Mouse (Mus musculus) kidney, postnatal 25 days (tissue): ENCODE results near the gene Rbck1.
A peak's percentile ranks its signal among the peaks of the same experiment; 100 is the strongest.

Experiments
- DNase-seq, 2 experiments: peaks; one replicate each; pipeline ENCODE4 v3.0.0; 2021; ENCODE audit warnings: mixed read lengths in 2 of 2

Rbck1 gene

DNA sequence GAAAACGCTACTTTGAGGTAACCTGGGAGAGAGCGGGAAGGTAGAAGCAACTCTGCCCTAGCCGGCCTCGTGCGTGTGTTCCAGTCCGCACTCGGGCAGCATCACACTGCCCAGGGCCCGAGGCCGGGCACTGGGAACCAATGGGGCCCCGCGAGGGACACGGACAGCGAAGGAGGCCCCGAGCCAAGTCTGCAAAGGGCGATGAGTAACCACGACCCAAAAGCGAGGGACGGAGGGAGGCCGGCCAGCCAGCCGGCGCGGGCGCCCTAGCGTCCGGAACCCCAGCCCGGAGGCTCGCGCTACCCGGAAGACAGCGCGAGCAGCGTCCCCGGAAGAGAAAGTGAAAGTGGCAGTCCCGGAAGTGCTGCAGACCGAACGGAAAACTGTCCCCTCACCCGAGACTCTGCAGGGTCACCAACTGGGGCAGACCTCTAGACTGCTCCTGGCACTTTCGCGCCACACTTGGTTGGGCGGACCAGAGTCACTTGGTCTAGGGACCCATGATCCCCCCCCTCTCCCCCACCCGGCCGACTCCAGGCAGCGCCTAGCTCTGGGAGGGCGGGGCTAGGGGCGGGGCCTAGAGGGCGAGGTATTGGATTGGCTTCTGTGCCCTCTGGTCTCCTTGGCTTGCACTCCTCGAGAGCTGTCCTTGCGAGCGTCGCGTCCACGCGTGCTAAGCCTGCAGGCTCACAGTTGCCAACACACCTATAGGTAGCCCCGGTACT is at the start of gene Rbck1:
Gene Rbck1 (minus strand): TSS at position 553 of the 725 bp plus-strand sequence.
- peak; percentile 85 to 94 for DNase-seq

DNA sequence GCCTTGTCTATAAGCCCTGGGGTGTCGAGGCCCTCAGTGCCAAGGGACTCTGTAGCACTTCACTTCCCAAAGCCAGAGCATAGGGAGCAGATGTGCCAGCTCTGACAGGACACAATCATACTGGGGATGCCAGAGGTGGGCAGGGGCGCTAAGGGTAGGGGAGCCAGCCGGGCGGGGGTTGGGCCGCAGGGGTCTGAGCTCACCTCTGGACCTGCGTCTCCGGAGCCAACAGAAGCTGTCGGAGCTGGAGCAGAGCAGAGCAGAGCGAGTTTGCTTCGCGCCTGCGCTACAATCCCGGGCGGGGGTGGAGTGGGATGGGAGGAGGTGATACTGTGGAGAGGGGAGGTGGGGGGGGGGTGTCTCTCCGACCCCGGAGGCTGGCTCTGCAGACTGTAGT is 43.9 kb upstream of the Rbck1 start, which contains the start of gene Nrsn2:
Gene Nrsn2 (minus strand): TSS at position 294 of the 397 bp plus-strand sequence.
- DNase-seq = no peak

DNA sequence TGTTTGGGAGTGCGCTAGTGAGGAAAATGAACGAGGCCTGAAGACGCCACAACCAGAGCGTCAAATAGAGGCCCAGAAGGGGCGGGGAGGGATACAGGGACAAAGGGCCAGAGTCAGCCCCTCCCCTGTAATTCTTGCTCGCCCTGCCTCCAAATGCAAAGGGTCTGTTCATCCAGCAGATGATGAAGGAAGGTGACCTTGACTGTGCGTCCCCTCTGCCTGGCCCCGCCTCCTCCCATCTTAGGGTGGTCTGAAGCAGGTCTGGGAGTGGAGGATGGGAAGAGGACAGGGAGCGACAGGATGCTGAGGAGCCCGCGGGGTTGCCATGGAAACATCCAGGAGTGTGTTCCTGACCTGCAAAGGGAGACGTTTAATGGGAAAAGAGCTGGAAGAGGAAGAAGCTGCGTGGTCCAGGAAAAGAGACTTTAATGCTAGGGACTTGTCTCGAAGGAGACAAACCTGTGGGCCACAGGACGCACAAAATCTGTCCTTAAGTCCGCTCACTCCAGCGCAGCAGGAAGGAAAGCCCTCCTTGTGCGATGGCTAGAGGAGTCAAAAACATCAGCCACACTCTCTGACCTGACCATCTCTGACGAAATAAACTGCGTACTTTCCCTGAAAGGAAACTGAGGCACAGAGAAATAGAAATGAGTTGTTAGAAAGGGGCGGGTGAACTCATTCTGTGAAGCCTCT is 43.3 kb upstream of the Rbck1 start:
- DNase-seq = no peak

DNA sequence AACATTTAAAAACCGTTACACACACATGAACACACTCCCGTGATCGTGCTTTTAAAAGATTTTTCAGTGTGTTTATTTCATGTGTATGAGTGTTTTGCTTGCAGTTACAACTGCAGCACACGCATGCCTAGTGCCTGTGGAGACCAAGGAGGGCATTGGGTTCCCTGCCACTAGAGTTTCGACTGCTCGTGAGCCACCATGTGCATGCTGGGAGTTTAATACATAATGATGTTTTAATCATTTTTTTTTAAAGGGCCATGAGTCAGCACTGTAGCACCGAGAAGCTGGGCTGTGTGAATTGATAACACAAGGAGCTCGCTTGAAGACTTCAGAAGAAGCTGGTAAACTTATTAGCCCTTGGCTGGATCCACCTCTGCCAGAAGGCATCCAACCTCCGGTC is 41.1 kb upstream of the Rbck1 start:
- DNase-seq = no peak

DNA sequence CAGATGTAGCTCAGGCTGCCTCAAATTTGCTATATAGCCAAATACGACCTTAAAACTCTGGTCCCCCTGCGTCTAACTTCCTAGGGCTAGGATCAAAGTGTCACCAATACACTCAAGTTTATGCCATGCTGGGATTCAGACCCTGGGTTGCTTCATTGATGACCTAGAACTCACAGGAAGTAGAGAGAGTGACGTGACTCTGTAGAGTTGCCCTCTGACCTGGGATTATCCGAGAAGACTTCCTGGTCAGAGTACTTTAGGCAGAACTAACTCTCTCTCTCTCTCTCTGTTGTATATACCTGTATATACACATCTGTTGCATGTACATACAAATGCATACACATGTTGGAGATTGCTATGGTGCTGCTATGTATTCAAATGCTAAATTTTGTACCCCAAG is 40.2 kb upstream of the Rbck1 start:
- DNase-seq = no peak

DNA sequence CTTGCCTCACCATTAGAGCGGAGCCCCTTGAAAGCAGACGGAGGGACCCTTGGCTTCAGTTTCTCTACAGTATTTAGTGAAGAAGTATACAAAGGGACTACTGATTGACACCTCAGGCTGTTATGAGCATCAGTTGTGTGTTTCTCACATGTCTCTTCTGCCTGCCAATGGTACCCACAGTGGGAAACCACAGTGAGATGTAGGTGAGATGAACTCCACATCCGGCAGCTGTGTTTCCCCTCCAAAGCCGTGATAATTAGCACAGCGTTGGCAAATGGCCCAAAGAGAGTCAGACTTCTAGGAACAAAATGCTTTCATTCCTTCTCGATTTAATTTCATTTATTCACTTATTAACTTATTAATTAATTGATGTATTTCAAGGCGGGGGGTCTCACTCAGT is 39.7 kb upstream of the Rbck1 start:
- no peak for DNase-seq

DNA sequence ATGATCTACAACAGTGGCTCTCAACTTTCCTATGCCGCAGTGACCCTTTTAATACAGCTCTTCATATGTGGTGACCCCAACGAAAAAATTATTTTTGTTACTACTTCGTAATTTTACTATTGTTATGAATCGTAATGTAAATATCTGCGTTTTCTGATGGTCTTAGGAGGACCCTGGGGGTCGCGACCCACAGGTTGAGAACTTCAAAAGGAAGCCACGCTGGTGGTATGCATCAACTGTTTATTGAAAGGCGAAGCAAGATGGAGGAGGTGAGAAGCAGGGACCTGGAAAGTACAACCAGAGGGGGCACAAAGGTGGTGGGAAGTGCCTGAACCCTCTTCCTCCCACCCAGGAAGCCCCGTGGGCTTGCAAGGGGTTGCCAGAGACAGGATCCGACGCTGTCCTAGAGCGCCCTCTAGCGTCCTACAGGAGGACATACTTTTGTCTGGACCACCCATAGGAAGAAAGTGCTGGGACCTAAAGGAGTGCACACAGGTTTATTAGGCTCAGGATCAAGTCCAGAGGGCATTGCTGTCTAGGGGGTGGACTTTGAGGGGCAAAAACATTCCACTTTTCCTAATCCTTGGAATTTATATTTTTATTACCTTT is 36.2 kb upstream of the Rbck1 start:
- DNase-seq = peak; percentile 57 to 59

DNA sequence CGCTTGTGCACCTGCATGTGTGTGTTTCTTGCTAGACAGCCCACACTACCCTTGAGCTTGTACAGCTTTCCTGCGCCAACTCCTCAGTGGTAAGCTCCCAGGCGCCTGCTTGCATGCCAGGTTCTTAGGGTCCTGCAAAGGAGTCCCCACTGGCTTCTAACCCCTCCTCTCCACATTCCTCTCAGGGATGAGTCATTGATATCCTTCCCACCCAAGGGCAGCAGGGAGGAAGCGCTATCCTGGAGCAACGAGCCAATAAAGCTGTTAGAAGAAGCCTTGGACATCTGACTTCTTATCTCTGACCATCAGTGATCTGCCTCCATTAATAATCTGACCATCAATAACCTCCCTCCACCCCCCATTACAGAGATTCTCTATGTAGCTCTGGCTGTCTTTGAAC is 35.5 kb upstream of the Rbck1 start:
- DNase-seq = no peak

DNA sequence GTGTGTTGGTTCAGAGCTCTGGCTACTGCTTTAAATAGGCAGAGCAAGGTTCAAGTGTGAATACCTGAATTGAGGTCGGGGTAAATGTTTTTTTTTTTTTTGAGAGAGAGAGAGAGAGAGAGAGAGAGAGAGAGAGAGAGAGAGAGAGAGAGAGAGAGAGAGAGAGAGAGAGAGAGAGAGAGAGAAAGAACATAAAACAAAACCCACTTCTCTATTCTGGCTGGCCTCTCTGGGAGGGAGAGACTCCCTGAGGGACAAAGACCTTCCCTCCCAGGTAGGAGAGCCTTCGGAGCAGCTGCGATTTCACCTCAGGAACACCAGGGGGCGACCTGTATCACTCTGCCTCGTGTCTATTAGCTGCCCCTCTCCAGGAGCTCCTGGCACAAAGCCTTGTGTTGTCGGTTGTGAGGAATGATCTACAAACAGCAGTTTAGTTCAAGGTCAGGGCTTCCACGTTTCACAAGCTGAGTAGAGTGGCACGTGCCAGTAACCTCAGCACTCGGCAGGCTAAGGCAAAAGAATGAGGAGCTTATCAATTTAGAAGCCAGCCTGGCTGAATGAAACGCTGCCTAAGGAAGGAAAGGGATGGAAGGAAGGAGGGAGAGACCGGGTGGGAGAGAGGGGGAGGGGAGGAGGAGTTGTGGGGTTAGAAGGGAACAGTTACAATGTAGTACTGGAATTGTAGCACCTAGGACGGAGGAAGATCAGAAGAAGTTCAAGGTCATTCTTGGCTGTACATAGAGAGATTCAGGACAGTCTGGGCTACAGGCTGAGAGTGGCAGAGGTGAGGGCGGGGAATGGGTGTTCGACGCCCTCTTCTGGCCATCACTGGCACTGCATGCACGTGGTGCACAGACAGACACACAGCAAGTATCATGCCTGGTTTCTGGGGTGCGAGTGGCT is 31.0 kb upstream of the Rbck1 start:
- DNase-seq = peak; percentile 90 to 95

DNA sequence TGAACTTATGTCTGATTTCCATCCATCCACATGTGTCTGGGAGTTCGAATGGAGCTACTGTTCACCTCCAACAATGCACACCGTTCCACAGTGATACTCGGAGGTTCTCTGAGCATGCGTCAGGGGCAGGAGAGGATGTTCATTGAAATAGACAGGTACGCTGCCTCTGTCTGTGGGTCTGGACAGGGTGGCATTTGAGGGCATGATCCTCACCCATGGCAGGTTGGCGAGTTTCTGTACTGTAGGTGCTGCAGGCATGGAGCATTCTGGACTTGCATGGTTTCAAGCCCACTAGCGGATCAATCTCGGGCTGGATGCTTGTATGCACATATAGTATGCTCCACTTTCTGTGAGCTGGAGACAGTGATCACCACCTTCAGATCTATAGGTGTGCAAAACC is 28.7 kb upstream of the Rbck1 start:
- DNase-seq = no peak

DNA sequence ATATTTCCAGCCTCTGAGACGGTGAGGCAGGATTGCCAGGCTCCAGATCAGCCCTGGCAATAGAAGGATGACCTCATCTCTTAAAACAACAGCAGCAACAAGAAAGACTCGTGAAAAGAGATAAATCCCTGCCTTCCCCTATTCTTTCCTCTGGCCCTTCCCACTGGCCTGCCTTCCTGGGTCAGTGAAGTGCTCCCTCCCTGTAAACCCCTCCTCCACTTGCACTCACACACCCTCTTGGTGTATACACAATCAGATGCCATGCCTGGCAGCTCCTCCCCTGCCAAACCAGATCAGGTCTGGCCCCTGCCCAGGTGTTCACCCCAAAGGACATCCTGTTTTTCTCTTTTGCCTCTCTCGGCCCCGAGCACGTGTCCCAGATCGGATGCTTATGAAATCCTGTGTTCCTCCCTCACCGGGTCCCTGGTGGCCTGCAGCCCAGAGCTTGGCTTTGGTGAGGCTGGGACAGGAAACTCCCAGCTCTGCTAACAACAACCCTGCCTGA is 27.9 kb upstream of the Rbck1 start:
- DNase-seq = peak; percentile 75 to 92

DNA sequence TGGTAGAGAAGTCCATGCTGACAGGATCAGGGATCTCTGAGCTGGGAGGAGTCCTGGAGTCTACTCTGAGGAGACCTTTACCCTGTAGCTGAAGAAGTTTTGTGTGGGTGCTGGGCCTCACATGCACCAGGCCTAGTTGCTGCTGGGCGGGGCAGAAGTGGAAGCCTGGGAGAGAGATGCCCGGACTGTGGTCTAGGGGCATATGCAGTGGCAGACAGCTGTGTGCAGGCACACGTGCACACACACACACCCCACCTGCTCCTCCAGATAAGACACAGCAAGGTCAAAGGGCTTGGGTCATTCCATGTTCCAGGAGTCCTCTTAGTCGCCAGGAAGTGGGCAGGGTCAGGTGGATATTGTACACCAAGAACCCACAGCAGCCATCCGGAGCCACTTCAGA is 27.2 kb upstream of the Rbck1 start:
- DNase-seq = peak; percentile 55 to 80

DNA sequence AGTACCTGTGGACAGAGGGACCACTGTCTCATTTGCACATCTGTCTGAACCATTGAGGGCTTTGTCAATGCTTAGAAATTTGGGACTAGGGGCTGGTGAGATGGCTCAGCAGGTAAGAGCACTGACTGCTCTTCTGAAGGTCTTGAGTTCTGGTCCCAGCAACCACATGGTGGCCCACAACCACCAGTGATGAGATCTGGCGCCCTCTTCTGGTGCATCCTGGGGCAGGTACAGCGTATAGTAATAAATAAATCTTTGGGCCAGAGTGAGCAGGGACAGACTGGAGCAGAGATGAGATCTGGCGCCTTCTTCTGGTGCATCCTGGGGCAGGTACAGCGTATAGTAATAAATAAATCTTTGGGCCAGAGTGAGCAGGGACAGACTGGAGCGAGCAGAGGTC is 26.5 kb upstream of the Rbck1 start:
- peak in 1 of 2 experiments; percentile 35 for DNase-seq

DNA sequence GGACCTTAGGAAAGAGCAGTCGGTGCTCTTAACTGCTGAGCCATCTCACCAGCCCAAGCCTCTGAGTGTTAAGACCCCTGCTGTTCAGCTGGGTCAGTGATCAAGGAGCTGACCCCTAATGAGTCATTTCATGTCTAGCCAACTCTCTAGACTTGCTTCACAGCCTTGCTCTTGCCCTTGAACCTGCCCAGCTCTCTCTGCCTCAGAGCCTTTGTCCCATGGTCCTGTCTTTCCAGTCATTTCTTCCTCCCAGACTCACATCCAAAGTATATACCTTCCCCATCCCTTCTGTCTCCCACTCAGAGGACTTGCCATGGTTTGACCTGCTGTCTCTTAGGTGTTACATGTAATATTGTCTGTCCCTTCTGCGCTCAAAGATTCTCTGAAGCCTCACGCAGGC is 24.8 kb upstream of the Rbck1 start:
- no peak for DNase-seq

DNA sequence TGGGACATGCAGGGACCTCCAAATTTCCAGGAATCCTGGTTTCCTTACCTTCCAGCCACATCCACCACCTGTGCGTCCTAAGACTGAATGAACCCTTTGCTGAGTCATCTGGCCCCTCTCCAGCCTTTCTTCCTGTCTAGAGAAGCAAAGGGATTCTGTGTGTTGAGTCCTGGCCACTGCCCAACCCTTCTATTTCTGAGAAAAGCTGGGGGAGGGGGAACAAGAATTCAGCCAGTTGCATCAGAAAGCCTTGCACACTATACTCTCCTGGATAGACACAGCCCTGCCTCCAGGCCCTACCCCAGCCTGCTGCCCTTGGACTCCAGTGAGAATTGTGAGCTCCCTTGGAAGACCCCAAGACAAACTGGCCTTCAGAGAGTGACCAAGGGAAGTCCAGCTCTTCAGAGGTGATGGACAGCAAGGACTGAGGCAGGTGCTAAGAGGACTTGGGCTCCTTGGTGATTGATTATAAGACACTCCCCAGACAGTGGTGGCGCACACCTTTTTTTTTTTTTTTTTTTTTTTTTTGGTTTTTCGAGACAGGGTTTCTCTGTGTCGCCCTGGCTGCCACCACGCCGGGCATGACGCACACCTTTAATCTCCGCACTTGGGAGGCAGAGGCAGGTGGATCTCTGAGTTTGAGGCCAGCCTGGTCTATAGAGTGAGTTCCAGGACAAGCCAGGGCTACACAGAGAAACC is 17.5 kb upstream of the Rbck1 start:
- peak; percentile 79 to 85 for DNase-seq

DNA sequence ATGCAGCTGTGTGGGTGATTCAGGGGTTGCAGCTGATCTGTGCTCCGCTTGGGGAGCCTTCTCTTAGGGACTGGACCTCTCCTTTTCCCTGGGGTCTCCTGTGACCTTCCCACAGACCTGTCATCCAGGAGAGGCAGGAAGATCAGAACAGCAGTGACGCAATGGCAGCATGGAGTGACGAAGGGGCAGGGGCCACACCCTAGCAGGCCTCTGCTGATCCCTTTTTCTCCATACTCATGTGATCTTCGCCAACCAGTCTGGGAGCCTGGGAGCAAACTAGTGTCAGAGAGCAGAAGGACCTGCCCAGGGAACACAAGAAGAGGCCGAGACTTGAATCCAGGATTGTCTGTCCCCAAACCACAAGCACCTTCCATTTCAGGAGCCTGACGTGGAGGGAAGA is 16.8 kb upstream of the Rbck1 start:
- DNase-seq = no peak

DNA sequence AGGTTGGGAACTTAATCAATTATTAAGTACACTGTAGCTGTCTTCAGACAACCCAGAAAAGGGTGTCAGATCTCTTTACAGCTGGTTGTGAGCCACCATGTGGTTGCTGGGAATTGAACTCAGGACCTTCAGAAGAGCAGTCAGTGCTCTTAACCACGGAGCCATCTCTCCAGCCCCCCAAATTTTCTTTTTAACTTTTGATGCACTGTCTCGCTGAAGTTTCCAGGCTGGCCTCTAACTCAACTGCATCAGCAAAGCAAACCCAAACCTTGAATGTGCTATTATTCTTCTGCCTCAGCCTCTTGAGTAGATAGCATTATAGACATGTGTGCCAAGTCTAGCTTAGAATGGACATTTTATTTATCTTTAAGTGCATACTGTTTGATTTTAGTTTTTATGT is 15.3 kb upstream of the Rbck1 start:
- no peak for DNase-seq

DNA sequence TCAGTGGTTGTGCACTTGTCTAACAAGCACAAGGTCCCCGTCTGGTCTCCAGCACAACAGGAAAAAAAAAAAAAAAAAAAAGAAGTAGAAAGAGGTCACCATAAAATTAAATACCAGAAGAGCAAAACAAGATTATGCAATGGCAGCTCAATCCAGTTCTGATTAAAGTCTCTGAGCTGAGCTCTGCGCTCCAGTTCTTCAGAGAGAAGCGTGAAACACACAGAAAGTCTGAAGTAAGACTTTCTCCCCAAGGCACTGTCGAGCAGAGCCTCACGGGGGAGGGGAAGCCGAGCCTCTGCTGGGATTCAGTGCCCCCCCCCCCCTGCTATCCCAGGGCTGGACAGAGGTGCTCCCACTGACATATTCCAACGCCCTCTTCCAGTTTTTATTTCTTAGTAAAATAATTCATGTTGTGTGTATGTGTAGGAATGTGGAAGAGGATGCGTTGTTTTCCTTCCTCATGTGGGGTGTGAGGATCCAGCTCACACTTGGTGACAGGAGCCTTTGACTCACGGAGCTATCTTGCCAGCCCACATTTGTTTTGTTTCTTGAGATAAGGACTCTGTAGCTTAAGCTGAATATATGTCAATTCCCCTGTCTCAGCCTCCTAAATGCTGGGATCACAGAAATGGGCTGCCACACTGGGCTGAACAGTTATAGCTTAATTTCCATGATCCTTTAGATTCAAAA is 14.5 kb upstream of the Rbck1 start:
- no peak for DNase-seq

DNA sequence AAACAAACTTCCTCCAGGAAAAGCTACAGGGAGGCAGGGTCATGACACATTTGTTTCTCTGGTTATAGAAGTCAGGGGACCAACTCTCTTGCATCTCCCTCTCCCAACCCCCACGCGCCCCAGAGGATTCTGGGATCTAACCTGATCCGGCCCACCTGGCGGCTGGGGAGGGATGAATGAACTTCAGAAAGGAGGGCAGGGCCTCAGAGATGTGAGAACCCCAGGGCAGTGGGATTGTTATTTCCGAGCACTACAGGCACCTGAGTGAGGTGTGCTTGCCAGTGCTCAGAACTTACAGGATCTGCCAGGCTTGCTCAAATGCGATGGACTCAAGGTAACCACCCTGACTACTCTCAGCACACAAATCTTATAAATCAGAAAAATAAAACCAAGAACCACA is 12.9 kb upstream of the Rbck1 start:
- no peak for DNase-seq

DNA sequence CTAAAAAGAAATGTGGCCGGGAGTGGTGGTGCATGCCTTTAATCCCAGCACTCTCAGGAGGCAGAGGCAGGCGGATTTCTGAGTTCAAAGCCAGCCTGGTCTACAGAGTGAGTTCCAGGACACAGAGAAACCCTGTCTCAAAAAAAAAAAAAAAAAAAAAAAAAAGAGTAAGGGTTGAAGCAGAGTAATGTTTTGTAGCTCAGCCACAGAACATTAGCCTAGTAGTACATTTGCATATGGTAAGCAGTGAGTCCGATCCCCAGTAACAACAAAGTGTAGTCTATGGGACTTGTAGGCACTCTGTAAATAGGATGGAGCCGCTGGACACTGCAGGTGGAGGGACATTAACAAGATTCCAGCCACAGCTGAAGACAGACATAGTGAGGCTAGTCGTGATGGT is 12.5 kb upstream of the Rbck1 start:
- no peak for DNase-seq

DNA sequence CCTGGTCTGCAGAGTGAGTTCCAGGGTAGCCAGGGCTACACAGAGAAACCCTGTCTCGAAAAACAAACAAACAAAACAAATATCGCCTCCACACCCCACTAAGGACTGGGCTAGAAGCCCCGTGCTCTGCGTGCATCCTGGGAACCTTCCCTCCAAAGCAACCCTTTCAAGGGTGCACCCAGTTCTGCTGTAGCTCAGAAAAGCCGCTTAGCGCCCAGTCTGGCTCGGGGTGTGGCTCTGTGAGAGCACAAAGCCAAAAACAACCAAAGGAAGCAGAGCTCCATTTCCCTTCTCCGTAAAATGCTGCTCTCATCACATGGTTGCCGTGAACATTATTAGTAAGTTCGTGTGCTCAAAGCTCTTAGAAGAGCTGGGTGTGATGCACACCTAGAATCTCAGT is 11.9 kb upstream of the Rbck1 start:
- no peak for DNase-seq
